Mouse (Mus musculus) MEL (cell line): ENCODE measurements around the gene Flnb. TPM values are rescaled to one million over a fixed set of nuclear protein-coding genes. Genes with fewer than 3 reads are reported as not detected.

Source experiments
- DNase-seq: peaks from one replicate; pipeline ENCODE4 v3.0.0; 2011; ENCODE audit warnings: low read depth, low spot score
- H3K27ac ChIP-seq: 2 replicates; pipeline ENCODE4 v1.5.1; 2012; ENCODE audit warnings: low read depth, mild to moderate bottlenecking, control low read depth, low read length, moderate library complexity; ENCODE audit not compliant: control insufficient read depth
- H3K27me3 ChIP-seq, 2 experiments: fragments of 150-350 bp in 1 of 2; sonication (generic) in 1 of 2; 2 replicates each; pipeline ENCODE4 v1.6.1; 2012; ENCODE audit warnings: low read length in 2 of 2, mild to moderate bottlenecking in 2 of 2, improper control_type of control experiment in 1 of 2, moderate library complexity in 1 of 2; ENCODE audit not compliant: insufficient read depth in 2 of 2, control insufficient read depth in 1 of 2
- H3K36me3 ChIP-seq, 2 experiments: 2 replicates each; pipeline ENCODE4 v1.6.1; 2012 to 2014; ENCODE audit warnings: low read length in 2 of 2, improper control_type of control experiment in 1 of 2, inconsistent platforms in 1 of 2, mild to moderate bottlenecking in 1 of 2; ENCODE audit not compliant: insufficient read depth in 2 of 2, control insufficient read depth in 1 of 2
- H3K4me1 ChIP-seq, 2 experiments: fragments of 150-350 bp in 1 of 2; sonication (generic) in 1 of 2; 2 replicates each; pipeline ENCODE4 v1.6.1; 2012; ENCODE audit warnings: low read length in 2 of 2, improper control_type of control experiment in 1 of 2, mild to moderate bottlenecking in 1 of 2; ENCODE audit not compliant: insufficient read depth in 2 of 2, control insufficient read depth in 1 of 2
- H3K4me3 ChIP-seq, 2 experiments: fragments of 150-350 bp in 1 of 2; sonication (generic) in 1 of 2; 2 replicates each; pipeline ENCODE4 v1.5.1; 2012; ENCODE audit warnings: low read depth in 2 of 2, low read length in 2 of 2, mild to moderate bottlenecking in 2 of 2, moderate library complexity in 2 of 2, control low read depth in 1 of 2, improper control_type of control experiment in 1 of 2; ENCODE audit not compliant: control insufficient read depth in 1 of 2, insufficient read depth in 1 of 2
- H3K79me2 ChIP-seq: 2 replicates; pipeline ENCODE4 v1.6.1; 2012; ENCODE audit warnings: mild to moderate bottlenecking, low read length, moderate library complexity; ENCODE audit not compliant: control insufficient read depth, poor library complexity, insufficient read depth
- H3K9ac ChIP-seq: 2 replicates; pipeline ENCODE4 v1.6.1; 2012; ENCODE audit warnings: low read depth, mild to moderate bottlenecking, control low read depth, low read length, moderate library complexity; ENCODE audit not compliant: control insufficient read depth, poor library complexity, severe bottlenecking
- H3K9me3 ChIP-seq: fragments of 150-350 bp; sonication (generic); replicated peaks from 2 replicates; pipeline ENCODE4 v1.6.1; 2012; ENCODE audit warnings: mild to moderate bottlenecking, low read length, improper control_type of control experiment, moderate library complexity; ENCODE audit not compliant: insufficient read depth
- CHD1 ChIP-seq: IDR thresholded peaks from 2 replicates; pipeline ENCODE4 v1.6.1; 2012; ENCODE audit warnings: low read depth, mild to moderate bottlenecking, inconsistent platforms, low read length, improper control_type of control experiment
- CHD2 ChIP-seq: IDR thresholded peaks from 2 replicates; pipeline ENCODE4 v1.6.1; 2011; ENCODE audit warnings: low read length, improper control_type of control experiment
- CTCF ChIP-seq, 3 experiments: IDR thresholded peaks in 2 of 3; conservative IDR thresholded peaks in 1 of 3; 2 replicates each; pipeline ENCODE4 v1.5.1; 2011 to 2012; ENCODE audit warnings: low read length in 3 of 3, low read depth in 2 of 3, mild to moderate bottlenecking in 2 of 3, improper control_type of control experiment in 1 of 3, inconsistent platforms in 1 of 3, mixed read lengths in 1 of 3, moderate library complexity in 1 of 3; ENCODE audit not compliant: control insufficient read depth in 1 of 3, insufficient read depth in 1 of 3, poor library complexity in 1 of 3, severe bottlenecking in 1 of 3
- E2F4 ChIP-seq: IDR thresholded peaks from 2 replicates; pipeline ENCODE4 v1.6.1; 2011; ENCODE audit warnings: low read depth, low read length, improper control_type of control experiment, borderline replicate concordance
- ELF1 ChIP-seq: IDR thresholded peaks from 2 replicates; pipeline ENCODE4 v1.6.1; 2014; ENCODE audit warnings: low read depth, mild to moderate bottlenecking, inconsistent platforms, low read length, improper control_type of control experiment, moderate library complexity
- EP300 ChIP-seq, 2 experiments: IDR thresholded peaks; 2 replicates each; pipeline ENCODE4 v1.6.1; 2011; ENCODE audit warnings: improper control_type of control experiment in 2 of 2, low read length in 2 of 2, low read depth in 1 of 2, mild to moderate bottlenecking in 1 of 2
- ETS1 ChIP-seq: IDR thresholded peaks from 2 replicates; pipeline ENCODE4 v1.6.1; 2012; ENCODE audit warnings: low read depth, mild to moderate bottlenecking, inconsistent platforms, low read length, improper control_type of control experiment, moderate library complexity
- GATA1 ChIP-seq: IDR thresholded peaks from 2 replicates; pipeline ENCODE4 v1.6.1; 2011; ENCODE audit warnings: low read depth, low read length, improper control_type of control experiment
- JUND ChIP-seq: IDR thresholded peaks from 2 replicates; pipeline ENCODE4 v1.6.1; 2011; ENCODE audit warnings: low read depth, mild to moderate bottlenecking, improper control_type of control experiment, low read length
- MAFK ChIP-seq: IDR thresholded peaks from 2 replicates; pipeline ENCODE4 v1.6.1; 2011; ENCODE audit warnings: low read depth, mild to moderate bottlenecking, low read length, improper control_type of control experiment, borderline replicate concordance
- MAX ChIP-seq: IDR thresholded peaks from 2 replicates; pipeline ENCODE4 v1.6.1; 2011; ENCODE audit warnings: low read length, improper control_type of control experiment
- MAZ ChIP-seq: IDR thresholded peaks from 2 replicates; pipeline ENCODE4 v1.6.1; 2012; ENCODE audit warnings: low read depth, mild to moderate bottlenecking, inconsistent platforms, low read length, improper control_type of control experiment
- POLR2AphosphoS2 ChIP-seq: IDR thresholded peaks from 2 replicates; pipeline ENCODE4 v1.6.1; 2011; ENCODE audit warnings: low read length, improper control_type of control experiment
- POLR2AphosphoS5 ChIP-seq: IDR thresholded peaks from 2 replicates; pipeline ENCODE4 v1.6.1; 2012; ENCODE audit warnings: low read depth, borderline replicate concordance, mild to moderate bottlenecking, inconsistent platforms, low read length, moderate library complexity, mixed read lengths
- RCOR1 ChIP-seq: IDR thresholded peaks from 2 replicates; pipeline ENCODE4 v1.6.1; 2012; ENCODE audit warnings: low read depth, mild to moderate bottlenecking, inconsistent platforms, low read length, improper control_type of control experiment
- TCF12 ChIP-seq: IDR thresholded peaks from 2 replicates; pipeline ENCODE4 v1.6.1; 2014; ENCODE audit warnings: low read depth, mild to moderate bottlenecking, inconsistent platforms, low read length, improper control_type of control experiment, moderate library complexity
- UBTF ChIP-seq: IDR thresholded peaks from 2 replicates; pipeline ENCODE4 v1.6.1; 2012; ENCODE audit warnings: low read depth, mild to moderate bottlenecking, inconsistent platforms, low read length, improper control_type of control experiment, moderate library complexity, borderline replicate concordance; ENCODE audit not compliant: insufficient read depth
- USF2 ChIP-seq, 2 experiments: IDR thresholded peaks; 2 replicates each; pipeline ENCODE4 v1.6.1; 2011 to 2012; ENCODE audit warnings: improper control_type of control experiment in 2 of 2, low read length in 2 of 2, borderline replicate concordance in 1 of 2, inconsistent platforms in 1 of 2, low read depth in 1 of 2, mild to moderate bottlenecking in 1 of 2; ENCODE audit not compliant: insufficient read depth in 1 of 2
- ZNF384 ChIP-seq: IDR thresholded peaks from 2 replicates; pipeline ENCODE4 v1.6.1; 2012; ENCODE audit warnings: low read depth, mild to moderate bottlenecking, inconsistent platforms, low read length, improper control_type of control experiment
- polyA plus RNA-seq, 2 experiments: library from polyadenylated mRNA; stranded (reverse) in 1 of 2; unstranded in 1 of 2; fragments of >175 nt in 1 of 2; fragments of >200 nt in 1 of 2; gene quantifications; 2 replicates each; pipeline versions ENCODE4 v1.2.1 to v1.2.4; 2012; ENCODE audit warnings: low replicate concordance in 2 of 2, low read depth in 1 of 2; ENCODE audit not compliant: insufficient read length in 2 of 2, insufficient read depth in 1 of 2, missing spikeins in 1 of 2
- total RNA-seq: library from RNA; depleted of rRNA; stranded (reverse); fragments of 300-350 nt; gene quantifications from 2 replicates; pipeline ENCODE4 v1.2.3, GENCODE M21; 2012

Gene Flnb
- total and polyA plus RNA-seq, 3 experiments, result 1.0 to 3.1 TPM; not detected in 1

- H3K79me2 ChIP-seq, result no peaks in the 10 kb centered on the region
- no peak for TF ChIP-seq JUND
- TF ChIP-seq POLR2AphosphoS2, result no peak
- 0 out of 2 replicates have a peak, but pooled peaks have one; percentile 27 for TF ChIP-seq ETS1
- peak; percentile 46 for TF ChIP-seq TCF12
- TF ChIP-seq POLR2AphosphoS5, result no peak
- peak; percentile 19 to 57; a peak in 2 of 4 replicates for TF ChIP-seq EP300 (IDR thresholded peaks at IDR 0.05; ENCODE audit: low read depth in 1 of 2, low read length in 2 of 2)
- no peak for TF ChIP-seq CHD2
- H3K27me3 ChIP-seq, result no peaks in the 10 kb centered on the region
- H3K4me1 ChIP-seq, result peaks cover 0 to 16% of the 10 kb centered on the region in 2 experiments; a peak in 2 of 4 replicates
- H3K9me3 ChIP-seq, result no peaks in the 10 kb centered on the region
- no peak for DNase-seq
- H3K4me3 ChIP-seq, result no peak overlapping the region
- no peak overlapping the region for H3K27ac ChIP-seq
- H3K9ac ChIP-seq, result no peak overlapping the region
- peaks cover 0 to 2% of the 10 kb centered on the region in 2 experiments; a peak in 1 of 4 replicates for H3K36me3 ChIP-seq
These were observed 96.7 kb downstream of the Flnb start for GRCm38 (mm10) chr14:7914461-7914860.

GRCm38 (mm10) chr14:7918150-7918991 is 100.6 kb downstream of the Flnb start:
- Histone ChIP-seq H3K27ac (no peak overlapping the region), H3K79me2 (no peaks in the 10 kb centered on the region), H3K9ac (no peak overlapping the region), H3K36me3 (peaks cover 0 to 2% of the 10 kb centered on the region in 2 experiments; a peak in 1 of 4 replicates), H3K4me1 (peaks cover 0 to 11% of the 10 kb centered on the region in 2 experiments; a peak in 2 of 4 replicates), H3K27me3 (no peaks in the 10 kb centered on the region), H3K9me3 (no peaks in the 10 kb centered on the region), H3K4me3 (no peak overlapping the region)
- no peak for TF ChIP-seq GATA1
- TF ChIP-seq POLR2AphosphoS2, result no peak
- TF ChIP-seq CTCF (IDR thresholded peaks at IDR 0.05 in 2 of 3, conservative IDR thresholded peaks at IDR 0.05 in 1 of 3; ENCODE audit: control insufficient read depth in 1 of 3, insufficient read depth in 1 of 3, low read depth in 2 of 3, low read length in 3 of 3, poor library complexity in 1 of 3, severe bottlenecking in 1 of 3), result no peak
- no peak for TF ChIP-seq ZNF384
- no peak for TF ChIP-seq RCOR1
- no peak for TF ChIP-seq JUND
- no peak for TF ChIP-seq E2F4
- no peak for TF ChIP-seq TCF12
- TF ChIP-seq UBTF, result no peak
- TF ChIP-seq MAFK, result no peak
- TF ChIP-seq MAX, result no peak
- TF ChIP-seq USF2 (IDR thresholded peaks at IDR 0.05; ENCODE audit: borderline replicate concordance in 1 of 2, insufficient read depth in 1 of 2, low read depth in 1 of 2, low read length in 2 of 2), result no peak
- TF ChIP-seq ELF1, result no peak
- TF ChIP-seq MAZ, result no peak
- TF ChIP-seq CHD1, result no peak
- DNase-seq, result no peak
